Mouse (Mus musculus) large intestine, adult 2 months (tissue): Measurements from ENCODE around the gene Gm8127. TPM values are rescaled to one million over a fixed set of nuclear protein-coding genes. Genes with fewer than 3 reads are reported as not detected.

Source experiments
- polyA plus RNA-seq: library from polyadenylated mRNA; depleted of rRNA; stranded (reverse); fragments of >200 nt; gene quantifications from 2 replicates; pipeline ENCODE4 v1.2.3, GENCODE M21; 2012; rRNA removed

Gene Gm8127
- polyA plus RNA-seq, 1 experiment, result not detected

Other genes starting within 250 kb of the Gm8127 start
- not detected in 2 replicates for gene Gm8094, start 217.2 kb downstream of the Gm8127 start, polyA plus RNA-seq
- not detected in 2 replicates for gene Gm8104, start 193.2 kb downstream of the Gm8127 start, polyA plus RNA-seq
- not detected in 2 replicates for gene Gm7233, start 114.0 kb downstream of the Gm8127 start, polyA plus RNA-seq
- not detected in 2 replicates for gene Gm8122, start 58.5 kb downstream of the Gm8127 start, polyA plus RNA-seq
- gene Gm8126, start 35.2 kb downstream of the Gm8127 start, polyA plus RNA-seq, result not detected in 2 replicates
- gene Gm9732, start 18.8 kb downstream of the Gm8127 start, polyA plus RNA-seq, result not detected in 2 replicates
- gene 1700001F09Rik, start 54.0 kb upstream of the Gm8127 start, polyA plus RNA-seq, result not detected in 2 replicates
- not detected in 2 replicates for gene Gm8138, start 122.5 kb upstream of the Gm8127 start, polyA plus RNA-seq
- not detected in 2 replicates for gene Gm5799, start 249.7 kb upstream of the Gm8127 start, polyA plus RNA-seq